Mouse (Mus musculus) lung, postnatal 0 days (tissue): Measurements from ENCODE around the gene Lrrn4cl.

Experiments used
- CTCF ChIP-seq: IDR thresholded peaks from 2 replicates; pipeline ENCODE4 v1.5.1; 2016; ENCODE audit warnings: antibody characterized with exemption, mild to moderate bottlenecking
- EP300 ChIP-seq: IDR thresholded peaks from 2 replicates; pipeline ENCODE4 v1.6.1; 2016; ENCODE audit warnings: antibody characterized with exemption, mild to moderate bottlenecking, control low read depth

DNA sequence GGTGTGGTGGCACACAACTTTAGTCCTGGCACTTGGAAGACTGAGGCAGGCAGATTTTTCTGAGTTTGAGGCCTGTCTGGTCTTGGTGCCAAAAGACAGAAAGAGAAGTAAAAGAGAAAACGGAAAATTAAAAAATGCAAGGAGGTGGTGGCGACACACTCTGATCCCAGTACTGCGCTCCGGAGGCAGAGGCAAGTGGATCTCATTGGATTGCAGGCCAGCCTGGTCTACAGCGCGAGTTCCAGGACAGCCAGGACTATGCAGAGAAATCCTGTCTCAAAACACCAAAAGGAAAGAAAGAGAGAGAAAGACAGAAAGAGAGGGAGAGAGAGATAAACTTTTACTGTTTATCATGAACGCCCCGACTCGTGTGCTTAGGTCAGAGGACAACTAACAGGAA lies 20.3 kb downstream of the Lrrn4cl start:
- no peak for TF ChIP-seq EP300
- no peak for TF ChIP-seq CTCF
